Mouse (Mus musculus) ovary, postnatal 14 days (tissue): ENCODE data around the gene Nt5e.

ENCODE experiments used
- DNase-seq: peaks from one replicate; pipeline ENCODE4 v3.0.0; 2022; ENCODE audit warnings: low spot score

Gene Nt5e

GRCm38 (mm10) chr9:88346857-88347256, 19.9 kb downstream of the Nt5e start:
- DNase-seq, result no peak

GRCm38 (mm10) chr9:88348623-88349022, 21.6 kb downstream of the Nt5e start:
- no peak for DNase-seq

GRCm38 (mm10) chr9:88350317-88350716, 23.3 kb downstream of the Nt5e start:
- no peak for DNase-seq

- no peak for DNase-seq
Measured at GRCm38 (mm10) chr9:88351163-88351562, 24.2 kb downstream of the Nt5e start.

- DNase-seq, result no peak
Measured at GRCm38 (mm10) chr9:88352741-88353140, 25.7 kb downstream of the Nt5e start.

GRCm38 (mm10) chr9:88353459-88353858, 26.5 kb downstream of the Nt5e start:
- no peak for DNase-seq

- DNase-seq, result no peak
Measured at GRCm38 (mm10) chr9:88357173-88357572, 30.2 kb downstream of the Nt5e start.

GRCm38 (mm10) chr9:88359140-88359539, 32.1 kb downstream of the Nt5e start:
- DNase-seq, result no peak

GRCm38 (mm10) chr9:88361211-88361909, 34.4 kb downstream of the Nt5e start:
- no peak for DNase-seq

GRCm38 (mm10) chr9:88362055-88362850, 35.3 kb downstream of the Nt5e start:
- DNase-seq, result no peak

GRCm38 (mm10) chr9:88363102-88363501, 36.1 kb downstream of the Nt5e start:
- no peak for DNase-seq

GRCm38 (mm10) chr9:88366308-88366707, 39.3 kb downstream of the Nt5e start:
- no peak for DNase-seq

- DNase-seq, result no peak
Measured at GRCm38 (mm10) chr9:88366819-88367218, 39.8 kb downstream of the Nt5e start.

- DNase-seq, result no peak
Measured at GRCm38 (mm10) chr9:88367322-88367721, 40.3 kb downstream of the Nt5e start.

- DNase-seq, result no peak
Measured at GRCm38 (mm10) chr9:88367751-88368150, 40.8 kb downstream of the Nt5e start.

- DNase-seq, result no peak
Measured at GRCm38 (mm10) chr9:88368476-88368875, 41.5 kb downstream of the Nt5e start.

GRCm38 (mm10) chr9:88369666-88370065, 42.7 kb downstream of the Nt5e start:
- DNase-seq, result no peak

GRCm38 (mm10) chr9:88371201-88371600, 44.2 kb downstream of the Nt5e start:
- no peak for DNase-seq

GRCm38 (mm10) chr9:88373001-88373400, 46.0 kb downstream of the Nt5e start:
- DNase-seq, result no peak

GRCm38 (mm10) chr9:88377483-88377882, 50.5 kb downstream of the Nt5e start:
- no peak for DNase-seq

GRCm38 (mm10) chr9:88379057-88379456, 52.1 kb downstream of the Nt5e start:
- no peak for DNase-seq

- DNase-seq, result no peak
Measured at GRCm38 (mm10) chr9:88380076-88380475, 53.1 kb downstream of the Nt5e start.

GRCm38 (mm10) chr9:88380542-88380941, 53.5 kb downstream of the Nt5e start:
- DNase-seq, result no peak

- DNase-seq, result no peak
Measured at GRCm38 (mm10) chr9:88388826-88389225, 61.8 kb downstream of the Nt5e start.
